Mouse (Mus musculus) liver, embryonic 14.5 days (tissue): ENCODE measurements around the gene Iqcf4.

Experiments used
- CTCF ChIP-seq: IDR thresholded peaks from 2 replicates; pipeline ENCODE4 v1.5.1; 2016; ENCODE audit warnings: antibody characterized with exemption, low read depth, control low read depth
- EP300 ChIP-seq: IDR thresholded peaks from 2 replicates; pipeline ENCODE4 v1.6.1; 2016; ENCODE audit warnings: antibody characterized with exemption, low read depth

DNA sequence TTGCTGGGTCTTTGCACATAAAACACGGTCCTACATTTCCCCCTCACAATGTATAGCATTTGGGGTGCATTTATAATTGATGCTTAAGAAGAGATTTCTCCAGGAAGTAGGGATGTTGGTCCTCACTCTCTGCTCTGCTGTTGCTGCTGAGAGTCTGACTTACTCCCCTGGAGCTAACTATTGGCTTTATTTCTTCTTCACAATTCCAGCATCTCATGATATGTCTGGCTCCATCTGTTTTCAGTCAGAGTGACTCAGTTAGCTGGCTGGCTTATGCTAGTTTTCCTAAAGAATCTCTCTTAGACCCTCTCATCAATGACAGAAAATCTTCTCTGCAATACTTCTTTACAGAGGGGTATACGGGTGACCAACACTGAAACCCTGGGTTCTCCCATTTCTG lies 5.3 kb upstream of the Iqcf4 start:
- no peak for TF ChIP-seq CTCF
- no peak for TF ChIP-seq EP300
